11 mouse cellular contexts compared by ENCODE assay signal in genomic region chr5:36711863-36712262, GRCm38 (mm10). TPM values are rescaled to one million over a fixed set of nuclear protein-coding genes. Genes with fewer than 3 reads are reported as not detected.
A peak's percentile ranks its signal among the peaks of the same experiment; 100 is the strongest.
DNase-seq lines count a peak whose midpoint lies in the region; ATAC-seq lines count a peak whose summit lies in the region.
"Had no signal": no experiment of that assay in that cellular context is flagged by ENCODE, and none has a peak within 500 bp of the region (broad histone marks: within the 10 kb centered on the region; RNA-seq: fewer than 3 reads in every experiment).

No protein-coding gene starts in this region.

- peaks cover 9% of the 10 kb centered on the region; the same call in 1 of the 2 replicates for H3K27me3 ChIP-seq in hindbrain, embryonic 13.5 days
- H3K27me3 ChIP-seq in hindbrain, embryonic 16.5 days (replicated peaks; ENCODE audit: control insufficient read depth, insufficient read depth, low read length): no peaks in the 10 kb centered on the region
- H3K27me3 ChIP-seq in heart, embryonic 16.5 days (ENCODE audit: control insufficient read depth, insufficient read depth, low read length): no peaks in the 10 kb centered on the region
- H3K27me3 ChIP-seq in forebrain, embryonic 16.5 days (replicated peaks; ENCODE audit: control insufficient read depth, insufficient read depth, low read length): no peaks in the 10 kb centered on the region

- H3K36me3 ChIP-seq in hindbrain, embryonic 13.5 days: no peaks in the 10 kb centered on the region
- no peaks in the 10 kb centered on the region for H3K36me3 ChIP-seq in hindbrain, embryonic 16.5 days (ENCODE audit: control insufficient read depth, insufficient read depth, low read length)
- no peaks in the 10 kb centered on the region for H3K36me3 ChIP-seq in heart, embryonic 16.5 days (ENCODE audit: control insufficient read depth, insufficient read depth)
- no peaks in the 10 kb centered on the region for H3K36me3 ChIP-seq in forebrain, embryonic 16.5 days (ENCODE audit: control insufficient read depth, insufficient read depth)

- H3K4me3 ChIP-seq in hindbrain, embryonic 13.5 days: no peak overlapping the region
- H3K4me3 ChIP-seq in hindbrain, embryonic 16.5 days (ENCODE audit: low read length): no peak overlapping the region
- H3K4me3 ChIP-seq in heart, embryonic 16.5 days (ENCODE audit: low read length): no peak overlapping the region
- H3K4me3 ChIP-seq in forebrain, embryonic 16.5 days (replicated peaks; ENCODE audit: low read length): no peak overlapping the region
- H3K4me3 ChIP-seq: myocyte had no signal

- no peak for ATAC-seq in hindbrain, embryonic 13.5 days (ENCODE audit: low FRiP score)
- no peak for ATAC-seq in hindbrain, embryonic 16.5 days
- ATAC-seq in heart, embryonic 16.5 days (replicated peaks; ENCODE audit: extremely low read depth, insufficient read depth, low FRiP score): no peak
- ATAC-seq in megakaryocyte progenitor cell, adult 5-6 weeks (replicated peaks; ENCODE audit: poor library complexity): peak; percentile 69
- ATAC-seq in forebrain, embryonic 16.5 days: no peak

- DNase-seq in MEL-GATA-1-ER (ENCODE audit: extremely low read depth, low read depth): peak; percentile 91
- DNase-seq in natural killer cell, adult 2 months (ENCODE audit: low spot score in 2 of 2): no peak
- no peak for DNase-seq in frontal cortex, postnatal 25 days (ENCODE audit: low spot score in 2 of 2)
- DNase-seq: adrenal gland, postnatal 25 days; right cerebral cortex, postnatal 25 days had no signal

- WGBS in hindbrain, embryonic 13.5 days: 44% methylated on average over 5 of the region's 5 CpGs
- 56% methylated on average over 5 of the region's 5 CpGs for whole genome bisulfite sequencing in hindbrain, embryonic 16.5 days
- 47% methylated on average over 5 of the region's 5 CpGs for WGBS in heart, embryonic 16.5 days
- 53% methylated on average over 5 of the region's 5 CpGs for WGBS in forebrain, embryonic 16.5 days

- H3K4me1 ChIP-seq in hindbrain, embryonic 13.5 days (replicated peaks): peaks cover 18% of the 10 kb centered on the region
- H3K4me1 ChIP-seq in hindbrain, embryonic 16.5 days (ENCODE audit: control insufficient read depth, insufficient read depth, low read depth, low read length): peaks cover 8% of the 10 kb centered on the region
- H3K4me1 ChIP-seq in heart, embryonic 16.5 days (ENCODE audit: control insufficient read depth, insufficient read depth, low read length): peaks cover 45% of the 10 kb centered on the region
- H3K4me1 ChIP-seq in forebrain, embryonic 16.5 days (replicated peaks; ENCODE audit: control insufficient read depth, insufficient read depth, low read length): peaks cover 8% of the 10 kb centered on the region

- H3K27ac ChIP-seq in hindbrain, embryonic 13.5 days: no peak overlapping the region
- H3K27ac ChIP-seq in hindbrain, embryonic 16.5 days (ENCODE audit: low read depth, low read length): no peak overlapping the region
- H3K27ac ChIP-seq in heart, embryonic 16.5 days (ENCODE audit: low read length): peak overlapping the region; percentile 95
- no peak overlapping the region for H3K27ac ChIP-seq in forebrain, embryonic 16.5 days (ENCODE audit: low read length)

- no peak overlapping the region for H3K4me2 ChIP-seq in hindbrain, embryonic 13.5 days
- H3K4me2 ChIP-seq in hindbrain, embryonic 16.5 days (ENCODE audit: low read length): no peak overlapping the region
- peak overlapping the region; percentile 61; the same call in 1 of the 2 replicates for H3K4me2 ChIP-seq in heart, embryonic 16.5 days (ENCODE audit: low read depth, low read length)
- no peak overlapping the region for H3K4me2 ChIP-seq in forebrain, embryonic 16.5 days (ENCODE audit: low read length)

- H3K9me3 ChIP-seq in hindbrain, embryonic 13.5 days: no peaks in the 10 kb centered on the region
- H3K9me3 ChIP-seq in hindbrain, embryonic 16.5 days (ENCODE audit: control insufficient read depth, low read length): no peaks in the 10 kb centered on the region
- H3K9me3 ChIP-seq in heart, embryonic 16.5 days (replicated peaks; ENCODE audit: control insufficient read depth, low read length): no peaks in the 10 kb centered on the region
- no peaks in the 10 kb centered on the region for H3K9me3 ChIP-seq in forebrain, embryonic 16.5 days (ENCODE audit: control insufficient read depth, low read length)

- H3K9ac ChIP-seq in hindbrain, embryonic 13.5 days: 0 out of 2 replicates have a peak overlapping the region, but pooled peaks have one; percentile 30
- H3K9ac ChIP-seq in hindbrain, embryonic 16.5 days (ENCODE audit: low read depth, low read length): no peak overlapping the region
- H3K9ac ChIP-seq in heart, embryonic 16.5 days (ENCODE audit: low read length): no peak overlapping the region; the same call in 1 of the 2 replicates
- no peak overlapping the region for H3K9ac ChIP-seq in forebrain, embryonic 16.5 days (replicated peaks; ENCODE audit: low read depth, low read length)

RNA-seq across cellular contexts. Expression of gene D5Ertd579e, which starts 16.0 kb away (rescaled TPM):
- polyA plus RNA-seq in hindbrain, embryonic 13.5 days (2015; fragmentation: Nextera tagmentation; extraction: Ambion mirVana): 33.6 and 34.6 TPM in 2 replicates
- 25.9 and 32.6 TPM in 2 replicates for polyA plus RNA-seq in hindbrain, embryonic 16.5 days (2015; fragmentation: Nextera tagmentation; extraction: Ambion mirVana)
- 23.0 and 27.1 TPM in 2 replicates for polyA plus RNA-seq in heart, embryonic 16.5 days (2015; fragmentation: Nextera tagmentation; extraction: Ambion mirVana)
- 13.3 and 16.0 TPM in 2 replicates for total RNA-seq in megakaryocyte progenitor cell, adult 5-6 weeks (2015)
- 20.2 and 41.1 TPM in 2 replicates for total RNA-seq in megakaryocyte progenitor cell, adult 5-6 weeks (2017)
- polyA plus RNA-seq in forebrain, embryonic 16.5 days (2015; fragmentation: Nextera tagmentation; extraction: Ambion mirVana): 35.9 and 39.9 TPM in 2 replicates

RNA-seq across cellular contexts. Expression of gene Bloc1s4, which starts 36.6 kb away (rescaled TPM):
- polyA plus RNA-seq in hindbrain, embryonic 13.5 days (2015; fragmentation: Nextera tagmentation; extraction: Ambion mirVana): 25.2 and 27.1 TPM in 2 replicates
- polyA plus RNA-seq in hindbrain, embryonic 16.5 days (2015; fragmentation: Nextera tagmentation; extraction: Ambion mirVana): 25.4 and 26.0 TPM in 2 replicates
- polyA plus RNA-seq in heart, embryonic 16.5 days (2015; fragmentation: Nextera tagmentation; extraction: Ambion mirVana): 21.0 and 21.4 TPM in 2 replicates
- 10.0 and 14.6 TPM in 2 replicates for total RNA-seq in megakaryocyte progenitor cell, adult 5-6 weeks (2015)
- total RNA-seq in megakaryocyte progenitor cell, adult 5-6 weeks (2017): 13.7 and 16.9 TPM in 2 replicates
- 26.0 and 31.4 TPM in 2 replicates for polyA plus RNA-seq in forebrain, embryonic 16.5 days (2015; fragmentation: Nextera tagmentation; extraction: Ambion mirVana)
